Mouse (Mus musculus) heart, adult 18-20 months (tissue): ENCODE measurements around the gene Glyr1. TPM values are rescaled to one million over a fixed set of nuclear protein-coding genes. Genes with fewer than 3 reads are reported as not detected.

Experiments used
- DNase-seq, 2 experiments: peaks; one replicate each; pipeline ENCODE4 v3.0.0; 2021 to 2022; ENCODE audit warnings: mixed read lengths in 1 of 2
- total RNA-seq, 2 experiments: library from RNA; stranded (reverse); gene quantifications; 2 replicates each; pipeline ENCODE4 v1.2.3; 2021

The Glyr1 gene
- total RNA-seq, 2 experiments from 2014 or later: 40.6 to 43.3 TPM

DNA sequence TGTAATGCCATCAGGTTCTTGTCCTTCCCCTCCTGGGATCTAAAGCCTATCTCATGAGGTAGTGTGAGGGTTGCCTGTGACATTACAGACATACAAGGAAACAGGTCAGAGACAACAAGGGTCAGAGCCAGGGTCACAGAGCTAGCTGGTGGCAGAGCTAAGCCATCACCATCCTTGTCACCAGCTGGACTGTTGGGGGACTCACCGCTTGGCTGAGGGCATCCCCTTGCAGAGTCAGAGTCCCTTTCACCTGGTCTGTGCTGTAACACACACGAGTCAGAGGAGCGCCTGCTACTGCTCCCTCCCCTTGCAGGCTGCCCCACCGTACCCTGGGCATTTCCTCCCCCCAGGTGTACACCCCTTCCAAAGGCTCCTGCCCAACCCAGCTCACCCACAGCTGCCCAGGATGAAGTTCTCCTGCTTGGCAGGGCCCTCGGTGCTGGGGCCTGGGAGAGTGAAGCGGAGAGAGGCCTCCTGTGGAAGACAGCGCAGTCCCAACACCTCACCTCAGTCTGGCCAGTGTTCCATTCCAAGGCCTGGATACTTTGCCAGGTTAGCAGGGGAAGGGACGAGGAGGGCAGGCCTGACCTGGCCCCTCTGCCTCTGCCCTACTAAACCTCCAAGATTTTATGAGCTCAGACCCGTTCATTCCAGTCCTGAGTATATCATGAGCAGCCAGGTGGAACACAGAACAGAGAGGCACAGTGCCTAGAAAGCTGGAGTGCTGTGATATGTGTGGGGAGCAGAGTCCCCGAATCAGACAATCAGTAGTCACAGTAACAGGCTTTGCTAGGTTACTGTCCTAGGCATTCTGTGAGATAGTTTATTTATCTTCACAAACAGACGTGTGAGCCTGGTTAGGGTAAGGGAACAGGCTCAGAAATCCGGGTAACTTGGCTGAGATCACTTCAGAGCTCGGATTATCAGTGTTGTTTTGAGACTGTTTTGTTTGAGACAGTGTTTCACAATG, 37.3 kb downstream of the Glyr1 start:
- no peak for DNase-seq

DNA sequence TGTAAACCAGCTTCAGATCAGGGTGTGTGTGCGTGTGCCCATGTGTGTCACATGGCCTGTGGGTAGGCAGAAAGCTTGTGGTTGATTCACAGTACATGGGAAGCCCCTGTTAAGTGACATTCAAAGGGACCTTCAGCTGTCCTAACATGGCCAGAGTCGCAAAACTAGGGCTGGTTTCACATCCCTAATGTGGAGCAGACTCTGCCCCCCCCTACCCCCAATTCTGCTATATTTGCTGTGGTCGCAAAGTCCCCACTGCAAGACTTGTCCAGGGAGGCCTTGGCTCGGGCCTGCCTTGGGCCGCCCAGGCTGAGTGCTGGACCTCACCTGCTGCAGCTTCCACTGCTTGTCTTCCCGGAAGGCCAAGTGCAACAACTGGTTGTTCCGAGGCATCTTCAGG, 38.4 kb downstream of the Glyr1 start:
- DNase-seq: no peak

DNA sequence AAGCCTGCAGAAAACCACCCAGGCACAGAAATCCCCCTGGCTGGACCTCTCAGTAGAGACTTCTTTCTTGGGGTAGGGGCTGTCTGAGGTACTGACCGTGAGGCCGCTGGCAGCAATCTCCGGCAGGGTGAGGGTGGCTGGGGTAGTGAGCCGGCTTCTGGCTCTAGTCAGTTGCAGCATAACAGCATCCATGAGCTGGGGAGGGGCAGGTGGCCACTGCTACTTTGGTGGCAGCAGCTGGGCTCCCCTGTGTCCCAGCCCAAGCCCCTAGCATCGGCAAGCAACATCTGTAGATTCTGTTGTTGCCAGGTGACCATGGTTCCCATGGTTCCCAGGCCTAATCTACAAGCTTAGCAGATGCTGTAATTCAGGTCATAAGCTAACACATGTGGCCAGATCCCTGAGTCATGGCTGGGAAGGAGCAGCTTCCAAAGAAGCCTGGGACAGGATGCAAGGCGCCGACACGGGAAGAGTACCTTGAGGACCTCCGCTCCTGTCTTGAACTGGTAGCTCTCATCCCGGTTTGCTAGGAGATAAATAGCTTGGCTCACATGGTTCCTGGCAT, 39.2 kb downstream of the Glyr1 start:
- peak in 1 of 2 experiments; percentile 47 for DNase-seq

DNA sequence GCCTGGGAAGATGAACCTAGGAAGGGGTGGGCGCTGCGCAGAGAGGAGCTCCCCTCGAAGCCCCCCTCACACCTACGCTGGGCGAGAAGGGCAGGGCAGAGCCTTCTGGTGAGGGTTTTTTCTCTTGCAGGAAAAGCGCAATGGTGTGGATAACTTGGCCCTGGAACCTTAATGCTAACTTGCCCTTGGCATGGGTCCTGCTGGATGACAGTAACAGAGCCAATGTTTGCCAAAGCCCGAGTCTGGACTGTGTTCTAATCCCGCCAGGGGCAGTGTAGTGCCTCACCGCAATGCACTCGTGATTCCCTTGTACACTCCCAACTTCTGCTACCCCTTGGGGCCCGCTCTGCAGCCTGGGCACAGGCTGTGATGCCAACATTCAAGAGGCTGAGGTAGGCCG, 41.6 kb downstream of the Glyr1 start:
- no peak for DNase-seq

DNA sequence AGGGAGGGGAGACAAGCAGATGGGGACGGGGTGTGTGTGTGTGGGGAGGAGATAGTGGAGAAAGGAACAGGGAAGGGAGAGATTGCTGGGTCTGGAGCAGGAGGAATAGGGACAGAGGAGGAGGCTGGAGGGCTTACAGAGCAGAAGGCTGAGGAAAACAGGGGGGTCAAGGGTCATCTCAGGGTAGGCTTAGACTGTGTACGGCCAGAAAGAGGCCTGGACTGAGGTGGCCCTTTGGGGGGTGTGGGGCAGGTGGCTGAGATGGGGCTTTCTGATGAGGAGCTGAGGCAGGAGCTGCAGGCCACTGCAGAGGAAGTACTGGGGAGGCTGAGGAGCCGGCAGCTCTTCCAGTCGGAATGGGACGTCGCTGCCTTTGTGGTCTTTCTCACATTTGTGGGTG, 42.2 kb downstream of the Glyr1 start:
- DNase-seq: no peak

DNA sequence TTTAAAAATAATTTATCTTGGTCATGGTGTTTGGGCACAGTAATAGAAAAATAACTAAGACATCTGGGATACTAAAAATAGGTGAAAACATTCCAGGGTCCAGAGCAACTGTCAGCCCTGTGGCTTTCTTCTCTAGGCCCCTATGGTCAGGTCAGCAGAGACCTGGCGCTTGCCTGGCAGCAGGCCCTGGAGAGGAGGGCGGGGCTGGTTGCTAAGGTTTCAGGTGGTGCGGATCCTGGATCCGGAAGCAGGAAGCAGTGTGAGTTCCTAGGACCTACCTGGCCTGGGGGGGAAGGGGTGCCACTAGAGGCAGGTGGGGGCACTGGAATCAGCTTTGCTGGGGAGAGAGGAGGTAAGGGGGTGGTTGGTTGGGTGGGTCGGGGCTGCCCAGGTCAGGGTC, 42.6 kb downstream of the Glyr1 start, which contains the start of gene Smim22:
TSS of gene Smim22 (plus strand) at position 222 of the 400 bp plus-strand sequence.
- DNase-seq: no peak

DNA sequence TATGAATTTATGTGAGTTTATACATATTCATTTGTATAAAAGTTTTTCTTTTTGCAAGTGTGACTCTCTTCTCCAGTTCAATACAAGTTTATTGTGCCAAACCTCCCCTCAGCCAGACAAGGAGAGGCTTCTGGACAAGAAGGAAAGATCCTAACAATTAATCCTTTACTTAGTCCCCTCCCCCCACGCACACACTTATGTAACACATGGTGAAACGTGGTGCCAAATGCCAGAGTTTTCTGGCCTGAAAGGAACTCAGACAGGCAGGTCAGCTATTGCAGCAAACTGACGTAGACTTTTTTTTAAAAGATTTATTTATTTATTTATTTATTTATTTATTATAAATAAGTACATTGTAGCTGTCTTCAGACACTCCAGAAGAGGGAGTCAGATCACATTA, 49.1 kb downstream of the Glyr1 start:
- no peak for DNase-seq

DNA sequence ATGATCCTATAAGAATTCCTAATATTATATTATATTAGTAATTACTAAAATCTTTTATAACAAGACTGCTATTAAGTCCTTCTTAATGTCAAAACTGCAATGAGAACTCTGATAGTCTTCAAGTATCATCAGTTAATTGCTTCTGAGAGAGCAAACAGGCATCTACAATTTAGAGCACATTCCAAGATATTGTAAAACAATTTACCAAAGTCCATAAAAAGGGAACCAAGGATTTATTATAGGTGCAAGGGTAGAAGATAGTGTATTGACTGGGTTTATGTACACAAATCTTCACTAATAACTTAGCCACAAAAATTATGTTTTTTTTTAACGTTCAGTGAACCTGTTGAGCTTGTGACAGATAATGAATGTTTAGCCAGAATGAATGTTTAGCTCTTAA, 50.7 kb downstream of the Glyr1 start:
- no peak for DNase-seq

DNA sequence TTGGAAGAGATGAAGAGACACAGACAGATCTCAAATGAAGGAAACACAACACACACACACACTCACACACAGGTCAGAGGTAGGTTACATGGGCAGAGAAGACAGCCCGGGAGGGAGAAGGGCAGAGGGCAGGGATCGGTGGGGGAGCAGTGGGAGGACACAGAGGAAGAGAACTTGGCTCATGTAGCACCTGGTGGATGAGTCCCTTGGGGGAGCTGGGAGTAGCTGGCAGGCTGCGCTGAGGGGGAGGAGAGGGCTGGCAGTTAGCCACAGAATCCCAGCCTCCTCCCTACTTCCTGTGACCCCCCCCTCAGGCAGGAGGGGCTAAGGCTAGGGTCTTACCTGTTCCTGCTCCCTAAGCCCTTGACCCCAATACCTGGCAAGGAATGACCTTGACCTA, 52.1 kb downstream of the Glyr1 start, which contains the start of gene Sept12:
TSS of gene Sept12 (minus strand) at position 300 of the 400 bp plus-strand sequence.
- DNase-seq: no peak

DNA sequence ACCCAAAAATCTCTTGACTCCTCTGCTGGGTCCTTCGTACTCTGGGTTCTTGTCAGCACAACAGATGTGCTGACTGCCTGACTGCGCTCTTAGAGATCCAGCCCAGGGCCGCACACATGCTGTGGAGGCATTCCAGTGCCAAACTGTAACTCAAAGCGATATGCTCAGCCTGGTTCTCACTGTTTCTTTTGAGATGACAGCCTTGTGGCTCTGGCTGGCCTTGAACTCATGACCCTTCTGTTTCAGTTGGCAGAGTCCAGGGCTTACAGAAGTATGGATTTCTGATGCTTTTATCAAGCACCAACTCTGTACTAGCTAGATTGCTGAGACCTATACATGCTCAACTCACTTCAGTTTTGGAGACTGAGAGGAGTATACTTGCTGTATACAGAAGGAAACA, 56.4 kb downstream of the Glyr1 start:
- no peak for DNase-seq

DNA sequence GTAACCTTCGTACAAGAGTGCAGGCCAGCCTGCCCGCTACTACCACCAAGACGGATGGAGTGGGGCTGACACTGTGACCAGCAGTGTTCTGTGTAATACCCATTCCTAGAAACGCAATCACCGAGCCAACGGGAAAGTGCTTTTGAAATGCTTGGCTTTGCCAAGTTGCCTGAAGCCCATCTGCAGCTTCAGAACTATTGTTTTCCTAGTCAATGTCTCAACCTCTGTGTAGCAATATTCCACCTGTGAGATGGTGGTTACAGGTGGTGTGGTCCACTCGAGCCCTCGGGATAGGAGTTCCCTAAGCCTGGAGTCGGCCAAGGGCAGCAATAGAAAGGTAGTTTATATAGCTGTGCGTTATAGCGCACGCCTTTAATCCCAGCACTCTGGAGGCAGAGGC, 64.9 kb downstream of the Glyr1 start:
- DNase-seq: no peak

DNA sequence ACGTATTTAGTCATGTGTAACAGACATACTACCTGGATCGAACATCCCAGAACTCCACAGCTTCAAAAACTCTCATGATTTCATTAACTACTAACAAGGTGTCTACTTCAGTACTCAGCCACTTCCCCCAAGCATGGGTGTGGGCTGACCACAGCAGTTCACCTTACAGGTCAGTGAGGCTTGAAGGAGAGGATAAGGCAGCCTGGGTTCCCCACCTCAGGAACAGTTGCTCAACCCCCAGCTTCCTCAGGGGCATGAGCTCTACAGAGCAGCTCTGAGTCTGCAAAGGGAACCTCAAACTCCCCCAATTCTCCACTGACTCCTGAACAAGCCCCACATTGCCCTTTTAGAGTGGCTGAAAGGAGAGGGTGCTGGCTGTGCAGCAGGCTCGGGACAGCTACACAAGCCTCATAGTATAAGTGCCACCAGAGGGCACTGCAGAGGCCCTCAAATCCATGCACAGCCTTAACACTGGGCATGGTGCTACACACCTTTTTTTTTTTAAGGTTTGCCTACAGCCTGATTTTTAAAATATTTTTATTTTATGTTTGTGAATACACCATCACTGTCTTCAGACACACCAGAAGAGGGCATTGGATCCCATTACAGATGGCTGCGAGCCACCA, 69.8 kb downstream of the Glyr1 start:
- DNase-seq: peak in 1 of 2 experiments; percentile 36

DNA sequence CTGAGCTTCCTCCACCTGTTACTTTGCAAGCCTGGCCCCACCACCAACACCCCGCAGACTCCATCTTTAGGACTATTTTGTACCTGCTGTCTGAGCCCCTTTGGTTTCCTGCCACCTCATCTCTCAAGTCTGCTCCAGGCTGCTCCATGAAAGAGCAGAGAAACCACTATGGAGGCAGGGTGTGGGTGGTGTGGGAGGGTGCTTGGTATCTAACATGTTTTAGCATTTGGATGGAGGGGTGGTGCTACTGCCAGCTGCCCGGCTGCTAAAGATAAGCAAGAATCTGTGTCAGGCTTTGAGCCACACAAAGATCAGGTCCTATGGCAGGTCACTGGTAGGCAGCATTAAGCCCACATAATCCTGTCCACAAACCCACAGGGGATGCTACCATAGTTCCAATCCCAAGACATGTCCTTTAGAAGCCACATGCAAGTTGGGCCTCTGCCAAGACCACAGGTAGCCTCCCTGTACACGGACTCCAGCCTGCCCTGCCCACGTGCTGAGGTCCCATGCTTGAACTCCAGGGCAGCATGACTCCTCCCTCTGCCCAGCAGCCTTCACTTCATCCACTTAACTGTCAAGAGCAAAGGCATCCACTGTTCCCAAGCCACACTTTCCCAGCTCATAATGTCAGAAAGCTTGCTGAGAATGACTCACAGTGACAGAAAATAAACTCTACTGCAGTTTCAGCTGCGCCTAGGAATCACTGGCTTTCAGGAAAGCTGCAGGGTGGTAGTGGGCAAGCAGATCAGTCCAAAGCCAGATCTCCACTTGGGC, 71.2 kb downstream of the Glyr1 start:
- DNase-seq: peak; percentile 28 to 35

DNA sequence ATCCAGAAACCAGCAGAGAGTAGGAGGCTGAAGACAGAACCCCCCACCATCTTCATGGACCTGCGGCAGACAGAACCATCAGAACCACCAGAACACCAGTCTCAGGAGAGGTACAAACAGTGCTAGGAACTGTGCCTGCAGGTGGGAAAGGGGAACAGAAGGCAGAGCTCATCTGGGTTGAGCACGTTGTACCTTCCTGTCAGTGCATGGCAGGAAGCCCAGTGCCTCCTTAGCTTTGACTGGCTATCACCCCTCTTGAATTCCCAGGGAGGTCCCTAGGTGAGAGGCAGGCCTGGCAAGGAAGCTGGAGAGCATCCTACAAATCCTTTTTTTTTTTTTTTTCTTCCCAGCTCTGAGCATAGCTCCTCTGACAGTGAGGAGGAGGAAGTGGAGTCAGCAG, 73.5 kb downstream of the Glyr1 start:
- no peak for DNase-seq

DNA sequence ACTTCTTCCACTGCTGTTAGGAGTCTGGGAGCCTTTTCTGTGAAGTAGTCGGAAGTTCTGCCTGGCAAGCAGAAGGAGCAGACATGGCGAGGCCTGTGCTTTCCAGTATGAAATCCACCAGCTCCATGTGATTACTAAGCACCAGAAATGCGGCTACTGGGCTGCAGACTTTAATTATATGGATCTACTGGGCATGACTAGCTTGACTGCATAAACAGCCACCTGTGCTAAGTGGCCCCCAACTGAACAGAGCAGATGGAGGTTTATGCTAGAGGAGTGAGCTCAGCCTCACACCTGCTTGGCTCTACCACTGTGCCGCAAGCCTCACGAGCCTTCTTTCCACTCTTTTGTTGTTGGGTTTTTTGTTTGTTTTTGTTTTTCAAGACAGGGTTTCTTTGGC, 75.1 kb downstream of the Glyr1 start:
- no peak for DNase-seq

DNA sequence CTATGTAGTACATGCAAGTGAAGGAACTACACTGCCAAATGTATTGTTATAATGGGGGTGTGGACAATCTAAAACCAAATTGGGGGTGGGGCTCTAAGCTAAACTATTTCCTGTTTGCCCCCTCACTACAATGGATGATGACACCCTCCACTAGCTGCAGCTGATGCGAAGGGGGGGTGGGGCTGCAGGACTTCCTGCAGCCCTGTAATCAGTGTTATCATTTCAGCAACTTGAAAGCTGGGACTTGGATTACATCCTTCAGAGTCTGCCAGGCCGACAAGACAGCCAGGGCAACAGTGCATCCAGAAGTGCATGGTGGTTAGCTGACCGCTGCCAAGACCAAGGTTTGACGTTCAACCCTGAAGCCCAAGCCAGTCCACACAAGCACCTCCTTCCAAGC, 78.0 kb downstream of the Glyr1 start:
- peak in 1 of 2 experiments; percentile 22 for DNase-seq

DNA sequence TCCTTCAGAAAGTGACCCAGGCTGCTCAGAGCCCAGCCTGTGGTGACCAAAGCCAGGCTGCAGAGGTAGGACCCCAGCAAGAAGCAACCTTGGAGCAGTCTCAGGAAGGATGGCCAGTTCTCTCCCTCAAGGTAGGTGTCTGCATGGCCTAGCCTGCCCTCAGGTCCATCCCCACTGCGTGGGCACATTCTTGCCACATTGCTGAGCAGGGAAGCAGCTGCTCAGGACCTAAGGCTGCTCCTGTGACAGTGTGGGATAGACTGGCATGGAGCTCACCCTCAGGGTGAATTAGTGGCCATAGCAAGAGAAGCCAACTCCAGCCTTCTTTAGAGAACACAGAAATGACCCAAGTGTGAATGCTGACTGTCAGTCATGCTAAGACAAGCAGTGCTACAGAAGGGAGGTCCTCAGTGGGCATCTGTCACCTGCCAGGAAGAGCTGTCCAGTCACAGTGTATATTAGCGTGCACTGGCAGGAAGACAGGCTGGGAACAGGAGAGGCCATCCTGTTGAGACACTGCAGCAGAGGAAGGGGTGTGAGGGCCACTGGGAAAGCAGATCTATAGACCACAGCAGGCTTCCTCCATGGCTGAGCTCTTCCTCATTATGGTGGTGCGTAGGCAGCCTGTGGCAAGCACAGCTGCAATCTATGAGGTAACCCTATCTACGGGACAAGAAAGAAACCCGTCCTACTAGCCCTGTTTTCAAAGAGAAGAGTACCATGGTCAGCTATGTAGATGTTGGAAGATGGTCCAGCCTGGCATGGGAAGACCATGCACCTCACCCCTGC, 80.4 kb downstream of the Glyr1 start:
- DNase-seq: peak in 1 of 2 experiments; percentile 23

DNA sequence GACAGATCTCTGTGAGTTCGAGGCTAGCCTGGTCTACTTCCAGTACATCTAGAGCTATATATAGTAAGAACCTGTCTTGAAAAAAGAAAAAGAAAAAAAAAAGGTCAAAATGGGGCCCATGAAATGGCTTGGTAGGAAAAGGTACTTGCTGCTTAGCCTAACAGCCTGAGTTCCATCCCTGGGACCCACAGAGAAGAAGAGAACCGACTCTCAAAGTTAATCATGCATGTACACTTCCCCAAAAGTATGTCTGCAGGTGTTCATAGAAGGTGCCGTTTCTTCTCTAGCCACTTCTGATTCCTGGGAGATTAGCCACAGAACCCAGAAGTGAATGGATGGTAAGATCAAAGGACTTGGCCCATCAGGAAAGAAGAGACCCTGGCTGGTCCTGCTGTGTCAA, 81.2 kb downstream of the Glyr1 start:
- DNase-seq: no peak

DNA sequence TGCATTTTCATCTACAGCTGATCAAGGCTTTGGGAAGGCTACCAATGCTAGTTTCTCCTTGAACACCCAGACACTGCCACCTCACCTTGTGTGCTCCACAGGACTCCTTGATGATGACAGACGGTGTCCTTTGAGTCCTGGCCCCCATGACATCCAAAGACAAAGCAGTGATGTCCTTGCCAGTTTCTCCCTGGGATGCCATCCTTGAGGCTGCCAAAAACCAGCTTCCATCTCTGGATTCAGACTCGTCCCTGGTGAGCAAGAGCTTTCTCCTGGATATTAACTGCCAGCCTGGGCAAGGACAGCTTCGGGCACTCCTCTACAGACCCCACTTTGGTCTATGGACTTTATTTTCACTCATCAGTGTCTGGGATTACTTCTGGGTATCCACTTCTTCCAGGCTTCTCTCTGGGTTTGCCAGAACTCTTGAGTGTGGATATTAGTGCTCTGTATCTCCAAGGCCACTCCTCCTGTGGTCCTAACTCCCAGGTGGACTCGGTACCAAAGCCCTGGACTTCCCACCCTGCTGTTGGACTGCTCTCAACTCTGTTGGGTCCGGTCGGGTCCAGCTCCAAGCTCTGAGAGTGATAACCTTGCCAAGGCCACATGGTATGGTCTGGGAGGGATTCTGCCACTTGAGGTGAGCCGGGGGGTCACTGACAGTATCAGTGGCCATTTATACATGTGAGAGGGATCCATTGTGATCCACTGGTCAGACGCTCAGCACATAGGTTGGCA, 84.1 kb downstream of the Glyr1 start:
- no peak for DNase-seq

DNA sequence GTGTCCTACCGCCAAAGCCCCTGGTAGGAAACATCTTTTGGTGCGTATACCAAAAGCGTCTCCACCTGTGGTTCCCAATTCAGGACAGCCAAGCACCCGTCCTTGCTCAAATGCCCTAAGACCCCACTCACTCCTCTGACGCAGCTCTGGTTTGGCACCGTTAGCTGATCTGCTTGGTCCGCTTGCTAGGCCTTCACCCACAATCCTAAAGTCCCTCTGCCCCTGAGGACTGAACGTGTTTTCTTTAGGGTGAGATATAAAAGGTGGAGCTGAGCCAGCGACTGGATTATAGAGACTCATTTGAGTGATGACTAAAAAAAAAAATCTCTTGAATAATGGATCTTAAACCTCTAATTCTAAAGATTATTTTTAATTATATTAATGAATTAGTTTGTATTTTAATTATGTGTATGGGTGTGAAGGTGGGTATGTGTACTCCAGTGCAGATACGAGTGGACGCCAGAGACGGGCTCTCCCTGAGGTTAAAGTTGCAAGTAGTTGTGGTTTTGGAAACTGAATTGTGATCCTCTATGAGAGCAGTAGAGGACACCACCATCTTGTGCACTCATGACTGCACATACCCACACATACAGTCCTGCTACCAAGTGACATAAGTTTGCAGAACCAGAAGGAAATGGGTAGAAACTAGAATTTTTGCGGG, 84.8 kb downstream of the Glyr1 start:
- DNase-seq: no peak
